Mouse (Mus musculus): ENCODE results near the gene Pomgnt1. TPM values are rescaled to one million over a fixed set of nuclear protein-coding genes. Genes with fewer than 3 reads are reported as not detected.

Pomgnt1 gene
- polyA plus RNA-seq, 1 experiment from 2014 or later = 69.0 TPM

DNA sequence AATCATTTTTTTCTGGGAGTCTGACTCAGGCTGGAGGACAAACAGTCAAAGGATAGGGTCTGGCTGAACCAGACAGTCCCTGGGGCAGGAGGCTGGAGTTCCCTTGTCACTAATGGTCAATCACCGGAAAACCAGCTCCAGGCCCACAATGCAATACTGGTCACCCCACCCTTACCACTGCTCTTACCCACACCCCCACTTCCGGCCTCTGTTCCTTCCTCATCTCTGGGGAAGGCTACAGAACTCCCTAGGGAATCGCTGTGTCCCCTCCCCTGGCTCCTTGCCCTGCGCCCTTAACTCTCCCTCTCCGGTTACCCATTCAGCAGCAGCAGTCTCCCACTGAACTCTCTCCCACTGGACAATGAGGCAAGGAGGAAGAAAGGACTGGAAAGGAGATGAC, 53.5 kb downstream of the Pomgnt1 start:
- Histone ChIP-seq H3K36me3 (no peaks in the 10 kb centered on the region), H3K4me1 (peaks cover 35% of the 10 kb centered on the region), H3K9me3 (no peaks in the 10 kb centered on the region), H3K27me3 (no peaks in the 10 kb centered on the region), H3K9ac (no peak overlapping the region; the same call in 1 of the 2 replicates), H3K27ac (0 out of 2 replicates have a peak overlapping the region, but pooled peaks have one; percentile 48), H3K4me2 (replicated peaks) (peak overlapping the region; percentile 48), H3K4me3 (no peak overlapping the region)
- WGBS = 44% methylated on average over 5 of the region's 5 CpGs
- no peak for ATAC-seq (ENCODE audit: low FRiP score, low read depth)

GRCm38 (mm10) chr4:116182079-116182478, 58.4 kb downstream of the Pomgnt1 start:
- WGBS = 53% methylated on average over 3 of the region's 3 CpGs
- H3K27ac ChIP-seq = no peak overlapping the region
- no peak for ATAC-seq (ENCODE audit: low FRiP score, low read depth)
- H3K4me3 ChIP-seq = no peak overlapping the region
- H3K27me3 ChIP-seq = no peaks in the 10 kb centered on the region
- peaks cover 12% of the 10 kb centered on the region for H3K4me1 ChIP-seq
- H3K9ac ChIP-seq = no peak overlapping the region
- H3K9me3 ChIP-seq = no peaks in the 10 kb centered on the region
- H3K4me2 ChIP-seq (replicated peaks) = no peak overlapping the region
- no peaks in the 10 kb centered on the region for H3K36me3 ChIP-seq

GRCm38 (mm10) chr4:116182745-116183144, 59.1 kb downstream of the Pomgnt1 start:
- H3K9me3 ChIP-seq = no peaks in the 10 kb centered on the region
- H3K27me3 ChIP-seq = no peaks in the 10 kb centered on the region
- peak overlapping the region; percentile 19; the same call in 1 of the 2 replicates for H3K9ac ChIP-seq
- ATAC-seq (ENCODE audit: low FRiP score, low read depth) = no peak
- no peak overlapping the region for H3K27ac ChIP-seq
- H3K4me3 ChIP-seq = 0 out of 2 replicates have a peak overlapping the region, but pooled peaks have one; percentile 10
- H3K36me3 ChIP-seq = no peaks in the 10 kb centered on the region
- H3K4me1 ChIP-seq = peaks cover 6% of the 10 kb centered on the region
- WGBS = 10% methylated on average over 12 of the region's 12 CpGs
- H3K4me2 ChIP-seq (replicated peaks) = peak overlapping the region; percentile 53

DNA sequence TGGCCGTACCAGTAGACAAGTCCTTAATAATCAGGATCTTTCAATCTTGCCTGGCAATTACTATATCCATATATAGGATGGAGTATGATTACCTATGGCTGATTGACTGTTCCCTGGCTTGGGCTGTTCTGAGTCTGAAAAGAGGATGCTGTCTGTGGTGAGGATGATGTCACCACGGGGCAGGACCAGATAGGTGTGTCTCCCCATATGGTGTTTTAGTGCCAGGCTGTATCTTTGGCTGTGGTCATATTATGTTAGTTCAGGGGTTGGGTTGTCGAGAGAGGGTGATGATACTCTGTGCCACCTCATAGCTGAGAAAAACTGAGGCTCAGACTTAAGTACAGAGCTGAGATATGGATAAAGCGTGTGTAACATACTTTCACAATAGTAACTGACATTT, 61.4 kb downstream of the Pomgnt1 start:
- 83% methylated on average over 4 of the region's 4 CpGs for WGBS
- Histone ChIP-seq H3K4me1 (peaks cover 6% of the 10 kb centered on the region), H3K9ac (no peak overlapping the region), H3K27me3 (no peaks in the 10 kb centered on the region), H3K9me3 (no peaks in the 10 kb centered on the region), H3K4me3 (no peak overlapping the region), H3K27ac (no peak overlapping the region), H3K4me2 (replicated peaks) (no peak overlapping the region), H3K36me3 (no peaks in the 10 kb centered on the region)
- ATAC-seq (ENCODE audit: low FRiP score, low read depth) = no peak

DNA sequence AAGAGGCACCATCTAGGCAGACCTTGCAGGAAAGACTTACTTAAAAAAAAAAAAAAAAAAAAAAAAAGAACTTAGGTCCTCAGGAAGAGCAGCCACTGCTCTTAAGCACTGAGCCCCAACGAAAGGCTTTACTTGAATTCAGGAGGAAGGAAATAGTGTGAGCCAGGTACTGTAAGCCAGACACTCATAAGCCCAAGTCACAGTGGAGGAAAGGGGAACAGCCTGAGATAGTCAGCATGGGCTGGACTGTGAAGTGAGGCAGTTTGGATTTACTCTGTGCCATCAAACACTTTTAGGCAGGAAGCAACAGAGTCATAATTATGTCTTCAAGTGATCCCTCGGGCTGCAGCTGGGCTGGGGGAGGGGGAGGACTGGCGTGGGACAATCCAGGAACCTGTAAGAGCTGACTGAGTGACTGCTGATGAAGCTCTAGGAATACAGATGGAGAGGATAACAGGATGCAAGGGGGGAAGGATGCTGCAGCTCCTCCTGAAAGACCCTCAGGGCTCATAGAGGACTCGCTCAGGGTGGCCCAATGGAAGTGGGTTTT, 68.7 kb downstream of the Pomgnt1 start:
- H3K27ac ChIP-seq = no peak overlapping the region
- H3K4me1 ChIP-seq = no peaks in the 10 kb centered on the region
- 27% methylated on average over 4 of the region's 4 CpGs for WGBS
- H3K9me3 ChIP-seq = no peaks in the 10 kb centered on the region
- H3K9ac ChIP-seq = no peak overlapping the region
- ATAC-seq (ENCODE audit: low FRiP score, low read depth) = no peak
- no peak overlapping the region for H3K4me2 ChIP-seq (replicated peaks)
- H3K27me3 ChIP-seq = no peaks in the 10 kb centered on the region
- H3K36me3 ChIP-seq = no peaks in the 10 kb centered on the region
- H3K4me3 ChIP-seq = no peak overlapping the region

DNA sequence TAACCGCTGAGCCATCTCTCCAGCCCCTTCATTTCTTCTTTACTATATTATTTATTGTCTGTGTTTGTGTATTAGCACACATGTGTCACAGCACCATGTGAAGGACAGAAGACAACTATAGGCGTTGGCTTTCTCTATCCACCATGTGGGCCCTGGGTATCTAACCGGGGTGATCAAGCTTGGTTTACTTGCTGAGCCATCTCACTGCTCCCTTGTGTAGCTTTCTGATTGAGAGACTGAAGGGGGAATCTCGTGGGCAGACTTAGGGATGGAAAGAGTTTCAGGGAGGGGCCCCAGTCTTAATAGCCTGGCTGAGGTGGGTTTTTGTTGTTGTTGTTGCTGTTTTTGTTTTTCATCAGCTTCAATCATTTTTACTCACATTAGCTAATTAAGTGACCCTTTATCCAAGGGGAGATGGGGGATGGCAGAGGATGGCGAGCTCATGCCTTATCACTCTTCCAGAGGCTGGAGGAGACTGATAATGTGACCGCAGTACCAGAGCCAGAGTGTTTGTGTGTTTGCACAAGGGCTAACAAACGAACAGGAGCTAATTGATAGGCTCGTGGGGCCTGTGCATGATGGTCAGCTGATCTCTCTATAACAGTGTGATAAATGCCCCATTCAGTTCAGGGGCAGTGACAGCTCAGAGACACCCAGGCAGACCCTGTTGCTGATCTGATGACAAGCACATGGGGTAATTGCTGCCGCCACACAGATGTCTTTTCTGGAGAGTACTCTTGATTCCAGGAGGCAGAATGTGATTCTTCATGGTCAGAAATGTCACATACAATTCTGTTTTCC, 70.1 kb downstream of the Pomgnt1 start:
- no peaks in the 10 kb centered on the region for H3K9me3 ChIP-seq
- H3K36me3 ChIP-seq = no peaks in the 10 kb centered on the region
- H3K27me3 ChIP-seq = no peaks in the 10 kb centered on the region
- H3K9ac ChIP-seq = no peak overlapping the region
- no peak overlapping the region for H3K4me2 ChIP-seq (replicated peaks)
- WGBS = 65% methylated on average over 9 of the region's 9 CpGs
- no peak overlapping the region for H3K27ac ChIP-seq
- ATAC-seq (ENCODE audit: low FRiP score, low read depth) = no peak
- no peak overlapping the region for H3K4me3 ChIP-seq
- no peaks in the 10 kb centered on the region for H3K4me1 ChIP-seq

DNA sequence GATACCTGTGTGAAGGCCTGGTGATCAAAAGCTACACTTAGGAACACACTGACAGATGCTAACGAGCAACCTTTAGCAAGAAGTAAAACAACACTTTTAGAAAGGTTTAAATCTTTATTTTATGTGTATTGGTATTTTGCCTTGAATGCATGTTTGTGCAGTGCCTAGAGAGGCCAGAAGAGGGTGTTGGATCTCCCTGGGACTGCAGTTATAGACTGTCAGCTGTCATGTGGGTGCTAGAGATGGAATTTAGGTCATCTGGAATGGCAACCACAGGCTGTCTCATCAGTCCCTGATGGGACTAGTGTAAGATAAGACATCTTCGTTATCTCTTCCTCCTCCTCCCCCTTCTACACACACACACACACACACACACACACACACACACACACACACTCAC, 74.8 kb downstream of the Pomgnt1 start:
- no peaks in the 10 kb centered on the region for H3K9me3 ChIP-seq
- WGBS = 83% methylated on average over 2 of the region's 2 CpGs
- no peak overlapping the region for H3K4me3 ChIP-seq
- ATAC-seq (ENCODE audit: low FRiP score, low read depth) = no peak
- no peaks in the 10 kb centered on the region for H3K27me3 ChIP-seq
- H3K4me2 ChIP-seq (replicated peaks) = no peak overlapping the region
- no peaks in the 10 kb centered on the region for H3K36me3 ChIP-seq
- H3K4me1 ChIP-seq = no peaks in the 10 kb centered on the region
- H3K27ac ChIP-seq = no peak overlapping the region
- no peak overlapping the region for H3K9ac ChIP-seq

DNA sequence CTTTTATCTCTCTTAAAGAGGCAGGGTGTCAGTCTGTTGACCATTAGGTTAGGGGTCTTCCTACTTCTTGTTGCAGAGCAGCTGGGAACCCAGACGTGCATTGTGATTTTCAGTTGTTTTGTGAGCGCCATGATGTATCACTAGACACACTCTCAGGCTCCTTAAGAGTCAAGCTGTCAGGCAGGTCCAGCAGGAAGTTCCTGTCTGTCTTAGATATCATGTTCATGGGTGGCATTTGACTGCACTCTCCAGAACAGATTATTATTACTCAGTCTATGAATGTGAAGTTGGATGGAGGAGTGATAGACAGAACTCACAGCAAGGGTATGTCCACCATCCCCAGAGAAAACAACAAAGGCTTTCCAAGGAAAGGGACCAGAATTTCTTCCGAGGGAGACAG, 80.8 kb downstream of the Pomgnt1 start:
- Histone ChIP-seq H3K4me1 (0 out of 2 replicates have a peak, but pooled peaks cover 2% of the 10 kb centered on the region), H3K9me3 (no peaks in the 10 kb centered on the region), H3K9ac (no peak overlapping the region), H3K27ac (no peak overlapping the region), H3K4me3 (no peak overlapping the region), H3K36me3 (no peaks in the 10 kb centered on the region), H3K27me3 (no peaks in the 10 kb centered on the region), H3K4me2 (replicated peaks) (no peak overlapping the region)
- 70% methylated on average over 3 of the region's 3 CpGs for WGBS
- no peak for ATAC-seq (ENCODE audit: low FRiP score, low read depth)

- no peak for ATAC-seq (ENCODE audit: low FRiP score, low read depth)
- Histone ChIP-seq H3K4me3 (no peak overlapping the region), H3K9ac (no peak overlapping the region), H3K27me3 (no peaks in the 10 kb centered on the region), H3K4me2 (replicated peaks) (no peak overlapping the region), H3K4me1 (0 out of 2 replicates have a peak, but pooled peaks cover 2% of the 10 kb centered on the region), H3K9me3 (no peaks in the 10 kb centered on the region), H3K36me3 (no peaks in the 10 kb centered on the region), H3K27ac (no peak overlapping the region)
- 74% methylated on average over 4 of the region's 4 CpGs for WGBS
Observed at GRCm38 (mm10) chr4:116206531-116206930, 82.9 kb downstream of the Pomgnt1 start.

DNA sequence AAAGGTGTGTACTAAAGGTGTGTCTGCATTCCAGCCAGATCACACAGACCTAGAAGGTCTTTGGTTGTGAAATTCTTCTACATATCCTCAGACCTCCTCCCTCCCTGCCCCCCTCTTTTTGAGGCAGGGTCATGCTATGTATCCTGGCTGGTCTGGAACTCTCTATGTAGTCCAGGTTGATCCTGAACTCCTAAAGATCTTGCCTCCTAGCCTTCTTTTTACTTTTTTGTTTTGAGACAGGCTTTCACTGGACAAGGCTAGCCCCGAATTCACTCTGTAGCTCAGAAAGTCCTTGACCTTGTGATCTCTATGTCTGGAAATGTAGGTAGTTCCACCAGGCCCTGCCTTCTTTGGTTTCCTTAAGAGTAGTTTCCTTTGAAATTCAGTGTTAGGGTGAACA, 85.3 kb downstream of the Pomgnt1 start:
- no peaks in the 10 kb centered on the region for H3K36me3 ChIP-seq

More for the DNA sequence above, 85.3 kb downstream of the Pomgnt1 start:
- ATAC-seq (ENCODE audit: low FRiP score, low read depth) = no peak
- Histone ChIP-seq H3K9me3 (no peaks in the 10 kb centered on the region), H3K4me2 (replicated peaks) (no peak overlapping the region), H3K4me3 (no peak overlapping the region), H3K27ac (no peak overlapping the region), H3K9ac (no peak overlapping the region), H3K27me3 (no peaks in the 10 kb centered on the region), H3K4me1 (0 out of 2 replicates have a peak, but pooled peaks cover 2% of the 10 kb centered on the region)
- WGBS = 66% methylated on average over 1 of the region's 1 CpGs

All from limb, embryonic 13.5 days (tissue).